Mouse (Mus musculus) erythroblast, embryonic 14.5 days (primary cell): Measurements from ENCODE around the gene Opa1.

Experiments used
- GATA1 ChIP-seq: IDR thresholded peaks from 2 replicates; pipeline ENCODE4 v1.6.1; 2012; ENCODE audit warnings: low read length, inconsistent platforms, mixed read lengths
- TAL1 ChIP-seq: IDR thresholded peaks from 3 replicates; pipeline ENCODE4 v1.6.1; 2012; ENCODE audit warnings: low read length, inconsistent platforms, mixed read lengths

DNA sequence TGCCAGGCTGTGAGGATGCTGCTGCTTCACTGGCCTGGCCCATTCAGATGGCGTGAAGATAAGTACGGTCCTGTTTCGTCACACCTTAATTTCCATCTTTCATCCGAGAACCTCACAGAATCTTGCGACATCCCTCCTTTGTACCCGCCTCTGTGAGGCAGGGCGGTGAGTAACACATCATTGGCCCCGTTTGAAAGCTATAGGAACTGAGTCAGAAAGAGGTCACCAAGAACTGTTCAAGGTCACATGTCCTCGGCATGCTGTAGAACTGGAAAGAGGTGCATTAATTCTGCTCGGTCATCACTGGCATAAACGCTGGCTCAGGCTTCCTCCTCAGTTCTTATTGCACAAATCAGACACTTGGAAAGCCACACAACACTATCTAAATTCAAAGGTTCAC is 34.3 kb upstream of the Opa1 start, which contains the start of gene Atp13a4:
- TF ChIP-seq TAL1 (no peak), GATA1 (no peak)
